Mouse (Mus musculus): ENCODE results near the gene Slc35f2. TPM values are rescaled to one million over a fixed set of nuclear protein-coding genes. Genes with fewer than 3 reads are reported as not detected.

Gene Slc35f2
- polyA plus RNA-seq, 1 experiment from 2014 or later, result 28.8 TPM

DNA sequence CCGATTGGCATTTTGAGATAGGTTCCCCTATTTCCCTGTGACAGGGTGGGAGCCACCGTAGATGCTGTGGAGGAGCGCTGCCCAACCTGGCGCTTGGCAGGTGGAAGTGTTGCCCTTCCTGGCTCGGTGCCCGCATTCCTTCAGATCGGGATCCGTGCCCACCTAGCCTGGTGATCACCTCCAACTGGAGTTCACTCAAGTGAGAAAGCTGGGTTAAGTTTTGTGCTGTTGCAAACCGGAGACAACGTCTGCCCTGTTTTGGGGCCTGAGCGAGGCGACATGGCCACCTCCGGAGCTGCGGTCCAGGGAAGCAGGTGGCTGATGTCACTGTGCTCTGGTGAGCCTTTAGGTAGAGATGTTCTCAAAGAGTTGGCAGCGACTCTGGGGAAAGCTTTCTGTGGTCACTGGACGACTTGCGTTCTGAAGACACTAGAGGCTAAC, 803 bp downstream of the Slc35f2 start:
- no peak; the same call in 1 of the 2 replicates for ATAC-seq
- peak overlapping the region; percentile 86 for H3K27ac ChIP-seq (ENCODE audit: low read length)
- no peaks in the 10 kb centered on the region for H3K36me3 ChIP-seq (ENCODE audit: control insufficient read depth, insufficient read depth, low read length)
- peak overlapping the region; percentile 67 for H3K4me3 ChIP-seq (ENCODE audit: low read length)
- H3K4me2 ChIP-seq (ENCODE audit: low read depth, low read length), result peak overlapping the region; percentile 95
- no peaks in the 10 kb centered on the region for H3K4me1 ChIP-seq (ENCODE audit: control insufficient read depth, insufficient read depth, low read length)
- no peaks in the 10 kb centered on the region; the same call in 1 of the 2 replicates for H3K27me3 ChIP-seq (replicated peaks; ENCODE audit: control insufficient read depth, insufficient read depth, low read length)
- 3% methylated on average over 17 of the region's 17 CpGs for WGBS
- no peaks in the 10 kb centered on the region for H3K9me3 ChIP-seq (ENCODE audit: control insufficient read depth, low read length)
- peak overlapping the region; percentile 80 for H3K9ac ChIP-seq (ENCODE audit: low read depth, low read length)

DNA sequence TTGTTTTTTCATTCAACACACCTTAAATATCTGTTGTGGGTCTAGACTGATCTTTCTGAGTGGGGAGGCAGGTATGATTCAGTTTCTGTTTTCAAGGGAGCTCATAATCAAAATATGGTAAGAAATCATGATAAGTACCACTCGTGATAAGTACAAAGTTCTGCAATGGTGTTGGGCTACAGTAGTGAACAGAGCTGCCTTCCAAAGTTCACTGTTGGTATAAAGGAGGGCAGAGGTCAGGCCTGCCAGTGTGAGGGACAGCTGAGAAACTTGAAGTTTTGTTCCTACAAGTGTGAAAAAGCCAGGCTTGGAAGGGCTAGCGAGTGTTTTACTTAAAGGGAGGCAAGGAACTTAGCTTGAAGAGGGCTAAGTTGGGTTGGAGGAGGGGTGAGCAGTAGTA, 4.2 kb downstream of the Slc35f2 start:
- 0 out of 2 replicates have a peak, but pooled peaks have one; percentile 41 for ATAC-seq
- no peak overlapping the region for H3K27ac ChIP-seq (ENCODE audit: low read length)
- no peak overlapping the region for H3K9ac ChIP-seq (ENCODE audit: low read depth, low read length)
- no peaks in the 10 kb centered on the region for H3K4me1 ChIP-seq (ENCODE audit: control insufficient read depth, insufficient read depth, low read length)
- H3K27me3 ChIP-seq (replicated peaks; ENCODE audit: control insufficient read depth, insufficient read depth, low read length), result no peaks in the 10 kb centered on the region; the same call in 1 of the 2 replicates
- no peaks in the 10 kb centered on the region for H3K36me3 ChIP-seq (ENCODE audit: control insufficient read depth, insufficient read depth, low read length)
- no peak overlapping the region for H3K4me2 ChIP-seq (ENCODE audit: low read depth, low read length)
- H3K4me3 ChIP-seq (ENCODE audit: low read length), result no peak overlapping the region
- 74% methylated on average over 2 of the region's 2 CpGs for WGBS
- no peaks in the 10 kb centered on the region for H3K9me3 ChIP-seq (ENCODE audit: control insufficient read depth, low read length)

- ATAC-seq, result no peak
- Histone ChIP-seq H3K36me3 (ENCODE audit: control insufficient read depth, insufficient read depth, low read length) (no peaks in the 10 kb centered on the region), H3K9ac (ENCODE audit: low read depth, low read length) (no peak overlapping the region), H3K9me3 (ENCODE audit: control insufficient read depth, low read length) (no peaks in the 10 kb centered on the region), H3K4me3 (ENCODE audit: low read length) (no peak overlapping the region), H3K27me3 (replicated peaks; ENCODE audit: control insufficient read depth, insufficient read depth, low read length) (no peaks in the 10 kb centered on the region), H3K27ac (ENCODE audit: low read length) (no peak overlapping the region), H3K4me1 (ENCODE audit: control insufficient read depth, insufficient read depth, low read length) (no peaks in the 10 kb centered on the region), H3K4me2 (ENCODE audit: low read depth, low read length) (no peak overlapping the region)
- 78% methylated on average over 16 of the region's 16 CpGs for WGBS
Observed at GRCm38 (mm10) chr9:53786561-53787407, 15.4 kb downstream of the Slc35f2 start.

DNA sequence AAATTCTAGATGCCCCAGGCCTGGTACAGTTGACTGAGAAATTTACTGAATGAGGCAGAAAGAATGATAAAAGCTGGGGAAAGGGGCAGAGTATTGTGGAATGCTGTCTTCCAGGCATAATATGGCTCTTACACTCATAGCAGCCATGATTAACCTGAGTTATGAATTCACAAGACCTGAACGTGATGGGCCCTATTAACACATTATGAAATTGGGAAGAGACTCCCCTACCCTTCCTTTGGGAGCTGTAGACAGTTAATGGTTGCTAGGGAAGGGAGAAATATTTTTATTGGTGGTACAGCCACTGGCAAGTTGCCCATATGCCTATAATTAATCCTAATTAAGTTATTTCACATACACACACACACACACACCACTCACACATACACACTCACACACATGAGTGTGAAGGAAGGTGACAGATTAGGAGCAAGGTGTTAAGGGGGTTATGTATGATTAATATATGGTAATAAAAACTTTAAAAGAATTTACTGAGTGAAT, 22.5 kb downstream of the Slc35f2 start:
- Histone ChIP-seq H3K9me3 (ENCODE audit: control insufficient read depth, low read length) (no peaks in the 10 kb centered on the region), H3K4me1 (ENCODE audit: control insufficient read depth, insufficient read depth, low read length) (0 out of 2 replicates have a peak, but pooled peaks cover 3% of the 10 kb centered on the region), H3K36me3 (ENCODE audit: control insufficient read depth, insufficient read depth, low read length) (no peaks in the 10 kb centered on the region), H3K9ac (ENCODE audit: low read depth, low read length) (no peak overlapping the region), H3K4me2 (ENCODE audit: low read depth, low read length) (no peak overlapping the region), H3K4me3 (ENCODE audit: low read length) (no peak overlapping the region), H3K27ac (ENCODE audit: low read length) (no peak overlapping the region), H3K27me3 (replicated peaks; ENCODE audit: control insufficient read depth, insufficient read depth, low read length) (no peaks in the 10 kb centered on the region)
- WGBS, result 65% methylated on average over 1 of the region's 1 CpGs
- ATAC-seq, result no peak

DNA sequence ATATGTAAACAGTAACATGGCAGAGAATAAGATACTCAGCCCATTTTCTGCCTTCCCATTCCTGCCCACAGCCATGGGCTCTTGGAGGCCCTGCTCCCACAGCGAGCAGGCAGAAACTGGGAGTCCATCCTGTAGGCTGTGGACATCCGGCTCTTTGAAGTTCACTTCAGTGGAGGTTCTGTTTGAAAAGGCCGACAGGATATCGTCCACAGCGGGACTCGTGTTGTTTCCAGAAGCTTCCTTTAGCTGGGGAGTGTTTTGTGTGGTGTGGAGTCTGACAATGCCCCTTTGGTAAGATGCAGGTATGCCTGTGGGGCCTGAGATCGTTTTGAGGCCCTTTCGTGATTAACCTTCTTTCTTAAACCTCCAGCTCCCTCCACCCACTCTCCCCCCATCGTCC, 23.2 kb downstream of the Slc35f2 start:
- Histone ChIP-seq H3K27me3 (replicated peaks; ENCODE audit: control insufficient read depth, insufficient read depth, low read length) (no peaks in the 10 kb centered on the region), H3K4me2 (ENCODE audit: low read depth, low read length) (no peak overlapping the region), H3K4me3 (ENCODE audit: low read length) (no peak overlapping the region), H3K27ac (ENCODE audit: low read length) (no peak overlapping the region), H3K9me3 (ENCODE audit: control insufficient read depth, low read length) (no peaks in the 10 kb centered on the region), H3K9ac (ENCODE audit: low read depth, low read length) (no peak overlapping the region), H3K4me1 (ENCODE audit: control insufficient read depth, insufficient read depth, low read length) (0 out of 2 replicates have a peak, but pooled peaks cover 3% of the 10 kb centered on the region), H3K36me3 (ENCODE audit: control insufficient read depth, insufficient read depth, low read length) (no peaks in the 10 kb centered on the region)
- ATAC-seq, result no peak
- 46% methylated on average over 9 of the region's 9 CpGs for WGBS

DNA sequence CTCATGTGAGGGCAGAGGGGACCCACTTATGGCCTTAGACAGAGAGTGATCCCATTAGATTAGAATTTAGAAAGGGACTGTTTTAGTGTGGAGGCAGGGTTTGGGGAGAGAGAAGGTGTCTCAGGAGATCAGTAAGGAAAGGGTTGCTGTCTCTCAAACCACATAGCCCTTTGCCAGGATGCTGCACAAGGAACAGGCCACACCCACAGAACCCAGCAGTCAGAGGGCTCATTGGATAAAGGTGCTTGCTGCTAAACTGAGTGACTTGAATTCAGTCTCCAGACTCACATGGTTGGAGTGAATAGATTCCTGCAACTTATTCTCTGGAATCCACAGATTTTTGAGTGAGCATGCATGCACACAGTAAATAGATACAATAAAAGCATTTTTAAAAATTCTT, 24.0 kb downstream of the Slc35f2 start:
- H3K9me3 ChIP-seq (ENCODE audit: control insufficient read depth, low read length), result no peaks in the 10 kb centered on the region
- no peak overlapping the region for H3K4me2 ChIP-seq (ENCODE audit: low read depth, low read length)
- H3K36me3 ChIP-seq (ENCODE audit: control insufficient read depth, insufficient read depth, low read length), result no peaks in the 10 kb centered on the region
- ATAC-seq, result no peak
- 0 out of 2 replicates have a peak, but pooled peaks cover 3% of the 10 kb centered on the region for H3K4me1 ChIP-seq (ENCODE audit: control insufficient read depth, insufficient read depth, low read length)
- no peak overlapping the region for H3K4me3 ChIP-seq (ENCODE audit: low read length)
- no peak overlapping the region for H3K27ac ChIP-seq (ENCODE audit: low read length)
- H3K27me3 ChIP-seq (replicated peaks; ENCODE audit: control insufficient read depth, insufficient read depth, low read length), result no peaks in the 10 kb centered on the region
- no peak overlapping the region for H3K9ac ChIP-seq (ENCODE audit: low read depth, low read length)

- H3K4me2 ChIP-seq (ENCODE audit: low read depth, low read length), result no peak overlapping the region
- H3K9ac ChIP-seq (ENCODE audit: low read depth, low read length), result no peak overlapping the region
- no peaks in the 10 kb centered on the region for H3K9me3 ChIP-seq (ENCODE audit: control insufficient read depth, low read length)
- H3K36me3 ChIP-seq (ENCODE audit: control insufficient read depth, insufficient read depth, low read length), result no peaks in the 10 kb centered on the region
- WGBS, result 62% methylated on average over 3 of the region's 3 CpGs
- no peak for ATAC-seq
- H3K27ac ChIP-seq (ENCODE audit: low read length), result no peak overlapping the region
- no peak overlapping the region for H3K4me3 ChIP-seq (ENCODE audit: low read length)
- no peaks in the 10 kb centered on the region for H3K27me3 ChIP-seq (replicated peaks; ENCODE audit: control insufficient read depth, insufficient read depth, low read length)
- H3K4me1 ChIP-seq (ENCODE audit: control insufficient read depth, insufficient read depth, low read length), result 0 out of 2 replicates have a peak, but pooled peaks cover 3% of the 10 kb centered on the region
Observed at GRCm38 (mm10) chr9:53796386-53796785, 25.0 kb downstream of the Slc35f2 start.

DNA sequence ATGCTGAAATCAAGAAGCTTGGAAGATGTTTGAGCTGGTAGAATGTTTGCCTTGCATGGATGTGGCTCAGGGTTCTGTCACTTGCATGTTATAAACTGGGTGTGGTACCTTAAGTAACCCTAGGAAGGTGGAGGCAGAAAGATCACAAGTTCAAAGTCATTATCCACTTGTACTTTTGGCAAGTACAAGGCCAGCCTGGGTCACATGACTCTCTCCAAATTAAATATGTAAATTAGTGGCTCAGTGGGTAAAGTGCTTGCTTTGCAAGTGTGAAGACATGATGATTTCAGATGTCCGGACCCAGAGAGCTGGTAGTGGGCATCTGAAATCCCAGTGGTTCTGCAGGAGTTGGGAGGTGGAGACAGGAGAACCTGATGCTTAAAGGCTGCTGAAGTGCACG, 25.8 kb downstream of the Slc35f2 start:
- no peaks in the 10 kb centered on the region for H3K9me3 ChIP-seq (ENCODE audit: control insufficient read depth, low read length)
- 0 out of 2 replicates have a peak, but pooled peaks cover 3% of the 10 kb centered on the region for H3K4me1 ChIP-seq (ENCODE audit: control insufficient read depth, insufficient read depth, low read length)
- H3K27me3 ChIP-seq (replicated peaks; ENCODE audit: control insufficient read depth, insufficient read depth, low read length), result no peaks in the 10 kb centered on the region
- 83% methylated on average over 2 of the region's 2 CpGs for WGBS
- H3K27ac ChIP-seq (ENCODE audit: low read length), result no peak overlapping the region
- no peak overlapping the region for H3K4me2 ChIP-seq (ENCODE audit: low read depth, low read length)
- no peak overlapping the region for H3K9ac ChIP-seq (ENCODE audit: low read depth, low read length)
- H3K36me3 ChIP-seq (ENCODE audit: control insufficient read depth, insufficient read depth, low read length), result no peaks in the 10 kb centered on the region
- no peak overlapping the region for H3K4me3 ChIP-seq (ENCODE audit: low read length)
- no peak for ATAC-seq

DNA sequence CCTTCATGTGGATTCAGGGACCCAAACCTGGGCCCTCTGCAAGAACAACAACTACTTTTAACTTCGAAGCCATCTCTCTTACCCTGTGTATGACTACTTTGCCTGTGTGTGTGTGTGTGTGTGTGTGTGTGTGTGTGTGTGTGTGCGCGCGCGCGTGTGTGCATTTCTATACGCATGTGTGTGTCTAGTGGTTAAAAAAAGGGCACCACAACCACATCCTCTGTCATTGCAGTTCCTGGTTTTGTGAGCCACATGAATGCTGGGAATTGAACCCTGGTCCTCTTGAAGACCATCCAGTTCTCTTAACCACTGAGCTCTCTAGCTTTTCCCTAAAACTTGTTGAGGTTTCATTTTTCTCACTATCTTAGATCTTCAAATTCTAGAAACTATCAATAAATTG, 31.6 kb downstream of the Slc35f2 start:
- Histone ChIP-seq H3K4me2 (ENCODE audit: low read depth, low read length) (no peak overlapping the region), H3K4me3 (ENCODE audit: low read length) (no peak overlapping the region), H3K36me3 (ENCODE audit: control insufficient read depth, insufficient read depth, low read length) (no peaks in the 10 kb centered on the region), H3K27me3 (replicated peaks; ENCODE audit: control insufficient read depth, insufficient read depth, low read length) (no peaks in the 10 kb centered on the region), H3K9ac (ENCODE audit: low read depth, low read length) (no peak overlapping the region), H3K9me3 (ENCODE audit: control insufficient read depth, low read length) (no peaks in the 10 kb centered on the region), H3K4me1 (ENCODE audit: control insufficient read depth, insufficient read depth, low read length) (no peaks in the 10 kb centered on the region), H3K27ac (ENCODE audit: low read length) (no peak overlapping the region)
- ATAC-seq, result no peak
- WGBS, result 96% methylated on average over 7 of the region's 7 CpGs
